Mouse (Mus musculus): ENCODE data around the gene Ascl2. TPM values are rescaled to one million over a fixed set of nuclear protein-coding genes. Genes with fewer than 3 reads are reported as not detected.

The Ascl2 gene
- polyA plus RNA-seq, 1 experiment, result 1.5 TPM

- no peak for DNase-seq
- TF ChIP-seq CTCF (IDR thresholded peaks at IDR 0.05; ENCODE audit: borderline replicate concordance, control insufficient read depth, extremely low read depth, insufficient read depth, low read length, poor library complexity) (no peak), POLR2A (IDR thresholded peaks at IDR 0.05; ENCODE audit: control insufficient read depth, extremely low read depth, insufficient read depth, low read length, poor library complexity) (no peak)
- Histone ChIP-seq H3K4me3 (ENCODE audit: control insufficient read depth, insufficient read depth, low read length) (no peak overlapping the region), H3K4me1 (replicated peaks; ENCODE audit: control insufficient read depth, insufficient read depth, low read length) (no peaks in the 10 kb centered on the region), H3K36me3 (ENCODE audit: control insufficient read depth, insufficient read depth, low read length) (no peaks in the 10 kb centered on the region), H3K27ac (ENCODE audit: control insufficient read depth, insufficient read depth, low read length) (no peak overlapping the region), H3K27me3 (ENCODE audit: control insufficient read depth, insufficient read depth, low read length) (no peaks in the 10 kb centered on the region)
- 95% methylated on average over 4 of the region's 4 CpGs for WGBS
These were observed 16.1 kb upstream of the Ascl2 start for GRCm38 (mm10) chr7:142985146-142985545.

GRCm38 (mm10) chr7:142981908-142982307, 12.8 kb upstream of the Ascl2 start:
- Histone ChIP-seq H3K27ac (ENCODE audit: control insufficient read depth, insufficient read depth, low read length) (no peak overlapping the region), H3K36me3 (ENCODE audit: control insufficient read depth, insufficient read depth, low read length) (no peaks in the 10 kb centered on the region), H3K27me3 (ENCODE audit: control insufficient read depth, insufficient read depth, low read length) (no peaks in the 10 kb centered on the region), H3K4me1 (replicated peaks; ENCODE audit: control insufficient read depth, insufficient read depth, low read length) (no peaks in the 10 kb centered on the region), H3K4me3 (ENCODE audit: control insufficient read depth, insufficient read depth, low read length) (no peak overlapping the region)
- no peak for TF ChIP-seq CTCF (IDR thresholded peaks at IDR 0.05; ENCODE audit: borderline replicate concordance, control insufficient read depth, extremely low read depth, insufficient read depth, low read length, poor library complexity)
- no peak for TF ChIP-seq POLR2A (IDR thresholded peaks at IDR 0.05; ENCODE audit: control insufficient read depth, extremely low read depth, insufficient read depth, low read length, poor library complexity)
- DNase-seq, result no peak
- WGBS, result 66% methylated on average over 4 of the region's 4 CpGs

- WGBS, result 2% methylated on average over 90 of the region's 90 CpGs
- no peak overlapping the region for H3K27ac ChIP-seq (ENCODE audit: control insufficient read depth, insufficient read depth, low read length)
- TF ChIP-seq POLR2A (IDR thresholded peaks at IDR 0.05; ENCODE audit: control insufficient read depth, extremely low read depth, insufficient read depth, low read length, poor library complexity), result no peak
- peak; percentile 11; the same call in 1 of the 2 replicates for TF ChIP-seq CTCF (IDR thresholded peaks at IDR 0.05; ENCODE audit: borderline replicate concordance, control insufficient read depth, extremely low read depth, insufficient read depth, low read length, poor library complexity)
- peak; percentile 31 for DNase-seq
- H3K4me1 ChIP-seq (replicated peaks; ENCODE audit: control insufficient read depth, insufficient read depth, low read length), result no peaks in the 10 kb centered on the region
- 0 out of 2 replicates have a peak overlapping the region, but pooled peaks have one; percentile 2 for H3K4me3 ChIP-seq (ENCODE audit: control insufficient read depth, insufficient read depth, low read length)
- peaks cover 7% of the 10 kb centered on the region; the same call in 1 of the 2 replicates for H3K27me3 ChIP-seq (ENCODE audit: control insufficient read depth, insufficient read depth, low read length)
- H3K36me3 ChIP-seq (ENCODE audit: control insufficient read depth, insufficient read depth, low read length), result no peaks in the 10 kb centered on the region
These were observed 918 bp downstream of the Ascl2 start for GRCm38 (mm10) chr7:142967884-142968808.

GRCm38 (mm10) chr7:142967414-142967883, 1.6 kb downstream of the Ascl2 start:
- H3K36me3 ChIP-seq (ENCODE audit: control insufficient read depth, insufficient read depth, low read length), result no peaks in the 10 kb centered on the region
- no peaks in the 10 kb centered on the region for H3K4me1 ChIP-seq (replicated peaks; ENCODE audit: control insufficient read depth, insufficient read depth, low read length)
- no peak for TF ChIP-seq CTCF (IDR thresholded peaks at IDR 0.05; ENCODE audit: borderline replicate concordance, control insufficient read depth, extremely low read depth, insufficient read depth, low read length, poor library complexity)
- no peak for TF ChIP-seq POLR2A (IDR thresholded peaks at IDR 0.05; ENCODE audit: control insufficient read depth, extremely low read depth, insufficient read depth, low read length, poor library complexity)
- H3K27me3 ChIP-seq (ENCODE audit: control insufficient read depth, insufficient read depth, low read length), result peaks cover 7% of the 10 kb centered on the region; the same call in 1 of the 2 replicates
- no peak for DNase-seq
- no peak overlapping the region for H3K27ac ChIP-seq (ENCODE audit: control insufficient read depth, insufficient read depth, low read length)
- WGBS, result 3% methylated on average over 36 of the region's 36 CpGs
- H3K4me3 ChIP-seq (ENCODE audit: control insufficient read depth, insufficient read depth, low read length), result 0 out of 2 replicates have a peak overlapping the region, but pooled peaks have one; percentile 2

- H3K4me3 ChIP-seq (ENCODE audit: control insufficient read depth, insufficient read depth, low read length), result no peak overlapping the region
- WGBS, result 88% methylated on average over 4 of the region's 4 CpGs
- H3K4me1 ChIP-seq (replicated peaks; ENCODE audit: control insufficient read depth, insufficient read depth, low read length), result no peaks in the 10 kb centered on the region
- no peak for TF ChIP-seq CTCF (IDR thresholded peaks at IDR 0.05; ENCODE audit: borderline replicate concordance, control insufficient read depth, extremely low read depth, insufficient read depth, low read length, poor library complexity)
- no peak for TF ChIP-seq POLR2A (IDR thresholded peaks at IDR 0.05; ENCODE audit: control insufficient read depth, extremely low read depth, insufficient read depth, low read length, poor library complexity)
- DNase-seq, result no peak
- H3K27ac ChIP-seq (ENCODE audit: control insufficient read depth, insufficient read depth, low read length), result no peak overlapping the region
- no peaks in the 10 kb centered on the region for H3K36me3 ChIP-seq (ENCODE audit: control insufficient read depth, insufficient read depth, low read length)
- H3K27me3 ChIP-seq (ENCODE audit: control insufficient read depth, insufficient read depth, low read length), result no peaks in the 10 kb centered on the region
These were observed 9.3 kb downstream of the Ascl2 start for GRCm38 (mm10) chr7:142959752-142960151.

GRCm38 (mm10) chr7:142958817-142959216, 10.2 kb downstream of the Ascl2 start:
- Histone ChIP-seq H3K4me1 (replicated peaks; ENCODE audit: control insufficient read depth, insufficient read depth, low read length) (no peaks in the 10 kb centered on the region), H3K27me3 (ENCODE audit: control insufficient read depth, insufficient read depth, low read length) (no peaks in the 10 kb centered on the region), H3K4me3 (ENCODE audit: control insufficient read depth, insufficient read depth, low read length) (no peak overlapping the region), H3K36me3 (ENCODE audit: control insufficient read depth, insufficient read depth, low read length) (no peaks in the 10 kb centered on the region), H3K27ac (ENCODE audit: control insufficient read depth, insufficient read depth, low read length) (no peak overlapping the region)
- DNase-seq, result no peak
- TF ChIP-seq CTCF (IDR thresholded peaks at IDR 0.05; ENCODE audit: borderline replicate concordance, control insufficient read depth, extremely low read depth, insufficient read depth, low read length, poor library complexity) (no peak), POLR2A (IDR thresholded peaks at IDR 0.05; ENCODE audit: control insufficient read depth, extremely low read depth, insufficient read depth, low read length, poor library complexity) (no peak)
- WGBS, result 91% methylated on average over 1 of the region's 1 CpGs

All from thymus, adult 2 months (tissue).